Mouse (Mus musculus): ENCODE results near the gene St3gal6. TPM values are rescaled to one million over a fixed set of nuclear protein-coding genes. Genes with fewer than 3 reads are reported as not detected.

Gene St3gal6
- polyA plus RNA-seq (2014; fragmentation: Nextera tagmentation; extraction: Ambion mirVana): 11.4 and 16.0 TPM in 2 replicates

DNA sequence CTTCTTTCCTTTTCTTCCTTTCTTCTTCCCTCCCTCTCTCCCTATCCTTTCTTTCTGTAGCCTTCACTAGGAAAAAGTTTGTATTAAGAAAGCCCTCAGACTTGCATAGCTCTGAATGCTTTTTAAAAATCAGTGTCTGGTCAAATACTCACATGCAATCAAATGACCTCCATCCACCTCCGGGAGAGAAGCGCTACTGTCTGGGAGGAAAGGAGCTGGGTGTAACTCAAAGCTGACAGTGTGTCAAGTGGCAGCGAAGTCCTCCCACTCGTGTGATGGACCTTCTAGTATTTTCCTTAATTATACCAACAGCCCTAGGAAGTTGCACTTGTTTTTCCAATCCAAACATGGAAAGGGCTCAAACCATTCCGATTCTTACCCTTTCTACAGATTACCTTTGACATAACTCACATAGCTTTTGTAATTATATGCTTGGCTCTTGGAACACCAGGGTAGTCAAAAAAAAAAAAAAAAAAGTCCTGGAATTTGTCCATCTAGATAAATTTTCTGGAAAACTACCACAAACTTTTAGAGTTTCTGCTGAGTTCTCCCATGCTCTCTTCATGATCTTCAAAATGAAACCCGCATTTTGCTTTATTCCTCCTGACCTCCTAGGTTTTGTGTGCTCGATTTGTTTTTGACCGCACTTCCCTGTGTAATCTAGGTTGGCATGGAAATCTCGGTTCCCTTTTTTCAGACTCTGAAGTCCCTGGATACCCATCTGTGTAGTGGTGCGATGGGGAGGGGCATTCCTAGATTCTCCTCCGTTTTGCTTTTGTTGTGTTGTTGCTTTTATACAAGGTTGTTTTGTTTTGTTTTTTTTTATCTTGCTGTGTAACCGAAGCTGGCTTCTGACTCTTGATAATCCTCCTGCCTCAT lies at the start of gene St3gal6:
St3gal6 (minus strand) TSS at position 272 of the 879 bp plus-strand sequence.
- Histone ChIP-seq H3K27ac (replicated peaks in 1 of 2; ENCODE audit: control insufficient read depth in 1 of 2, insufficient read depth in 1 of 2, low read depth in 2 of 2, low read length in 2 of 2) (peak within 1 kb of the TSS; percentile 84 to 88), H3K4me1 (ENCODE audit: control insufficient read depth in 2 of 2, insufficient read depth in 2 of 2, low read length in 2 of 2) (peaks cover 2 to 7% of the 10 kb centered on the region in 2 experiments; a peak in 2 of 4 replicates), H3K36me3 (ENCODE audit: control insufficient read depth, insufficient read depth, low read length) (no peaks in the 10 kb centered on the region), H3K27me3 (ENCODE audit: control insufficient read depth, insufficient read depth, low read length) (no peaks in the 10 kb centered on the region), H3K9ac (ENCODE audit: low read length) (peak within 1 kb of the TSS; percentile 96), H3K4me2 (ENCODE audit: low read length) (peak within 1 kb of the TSS; percentile 88), H3K9me3 (ENCODE audit: control insufficient read depth, low read length) (no peaks in the 10 kb centered on the region), H3K4me3 (ENCODE audit: control insufficient read depth in 1 of 2, insufficient read depth in 1 of 2, low read depth in 1 of 2, low read length in 2 of 2) (peak within 1 kb of the TSS; percentile 90 to 92)
- WGBS: 73% methylated on average over 12 of the region's 12 CpGs
- ATAC-seq (ENCODE audit: insufficient number of reproducible peaks, insufficient read depth, low FRiP score, low read depth): no peak

DNA sequence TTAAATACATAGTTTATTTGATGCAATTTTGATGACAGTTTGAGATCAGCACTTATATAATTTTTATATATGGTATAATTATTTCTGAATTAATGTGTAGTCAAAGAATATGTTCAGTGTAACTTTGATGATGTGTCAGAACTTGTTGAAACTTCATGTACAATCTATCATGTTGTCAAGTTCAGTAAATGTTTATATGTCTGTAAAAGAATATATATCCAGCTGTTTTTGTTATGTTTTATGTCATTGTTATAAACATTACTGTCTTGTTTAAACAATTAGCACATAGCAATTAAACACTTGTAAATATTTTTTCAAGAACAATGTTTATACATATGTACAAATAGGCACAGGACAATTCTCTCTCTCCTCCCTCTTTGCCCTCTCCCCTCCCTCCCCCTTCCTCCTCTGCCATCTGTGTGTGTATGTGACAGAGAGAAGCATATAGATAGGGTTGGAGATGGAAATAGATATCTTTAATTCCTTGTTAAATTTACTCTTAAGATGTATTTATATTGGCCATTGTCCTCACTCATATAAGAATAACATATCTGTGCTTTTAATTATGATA lies 46.7 kb upstream of the St3gal6 start:
- Histone ChIP-seq H3K27ac (replicated peaks in 1 of 2; ENCODE audit: control insufficient read depth in 1 of 2, insufficient read depth in 1 of 2, low read depth in 2 of 2, low read length in 2 of 2) (no peak overlapping the region), H3K4me2 (ENCODE audit: low read length) (no peak overlapping the region), H3K9me3 (ENCODE audit: control insufficient read depth, low read length) (no peaks in the 10 kb centered on the region), H3K9ac (ENCODE audit: low read length) (no peak overlapping the region), H3K27me3 (ENCODE audit: control insufficient read depth, insufficient read depth, low read length) (no peaks in the 10 kb centered on the region), H3K36me3 (ENCODE audit: control insufficient read depth, insufficient read depth, low read length) (no peaks in the 10 kb centered on the region), H3K4me1 (ENCODE audit: control insufficient read depth in 2 of 2, insufficient read depth in 2 of 2, low read length in 2 of 2) (no peaks in the 10 kb centered on the region), H3K4me3 (ENCODE audit: control insufficient read depth in 1 of 2, insufficient read depth in 1 of 2, low read depth in 1 of 2, low read length in 2 of 2) (no peak overlapping the region)
- no peak for ATAC-seq (ENCODE audit: insufficient number of reproducible peaks, insufficient read depth, low FRiP score, low read depth)

DNA sequence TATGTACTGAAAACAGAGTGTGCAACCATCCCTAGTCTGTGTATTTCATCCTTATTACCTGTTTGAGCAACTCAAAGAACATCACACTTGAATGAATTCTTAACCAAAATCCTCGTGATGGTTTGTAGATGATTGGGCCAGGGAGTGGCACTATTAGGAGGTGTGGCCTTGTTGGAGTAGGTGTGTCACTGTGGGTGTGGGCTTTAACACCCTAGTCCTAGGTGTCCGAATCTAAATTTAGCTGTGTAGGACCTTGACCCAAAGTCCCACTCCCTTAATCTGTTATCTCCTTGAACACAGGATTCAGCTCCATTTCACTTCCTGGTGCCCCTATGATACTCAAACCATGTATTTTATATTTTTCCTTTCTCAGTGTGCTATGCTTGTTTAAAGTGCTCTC lies 37.2 kb upstream of the St3gal6 start:
- 69% methylated on average over 2 of the region's 2 CpGs for WGBS
- no peaks in the 10 kb centered on the region for H3K27me3 ChIP-seq (ENCODE audit: control insufficient read depth, insufficient read depth, low read length)
- no peak overlapping the region for H3K4me2 ChIP-seq (ENCODE audit: low read length)
- no peak overlapping the region for H3K4me3 ChIP-seq (ENCODE audit: control insufficient read depth in 1 of 2, insufficient read depth in 1 of 2, low read depth in 1 of 2, low read length in 2 of 2)
- H3K9me3 ChIP-seq (ENCODE audit: control insufficient read depth, low read length): no peaks in the 10 kb centered on the region
- H3K36me3 ChIP-seq (ENCODE audit: control insufficient read depth, insufficient read depth, low read length): no peaks in the 10 kb centered on the region
- no peaks in the 10 kb centered on the region for H3K4me1 ChIP-seq (ENCODE audit: control insufficient read depth in 2 of 2, insufficient read depth in 2 of 2, low read length in 2 of 2)
- no peak overlapping the region for H3K27ac ChIP-seq (replicated peaks in 1 of 2; ENCODE audit: control insufficient read depth in 1 of 2, insufficient read depth in 1 of 2, low read depth in 2 of 2, low read length in 2 of 2)
- H3K9ac ChIP-seq (ENCODE audit: low read length): no peak overlapping the region
- no peak for ATAC-seq (ENCODE audit: insufficient number of reproducible peaks, insufficient read depth, low FRiP score, low read depth)

DNA sequence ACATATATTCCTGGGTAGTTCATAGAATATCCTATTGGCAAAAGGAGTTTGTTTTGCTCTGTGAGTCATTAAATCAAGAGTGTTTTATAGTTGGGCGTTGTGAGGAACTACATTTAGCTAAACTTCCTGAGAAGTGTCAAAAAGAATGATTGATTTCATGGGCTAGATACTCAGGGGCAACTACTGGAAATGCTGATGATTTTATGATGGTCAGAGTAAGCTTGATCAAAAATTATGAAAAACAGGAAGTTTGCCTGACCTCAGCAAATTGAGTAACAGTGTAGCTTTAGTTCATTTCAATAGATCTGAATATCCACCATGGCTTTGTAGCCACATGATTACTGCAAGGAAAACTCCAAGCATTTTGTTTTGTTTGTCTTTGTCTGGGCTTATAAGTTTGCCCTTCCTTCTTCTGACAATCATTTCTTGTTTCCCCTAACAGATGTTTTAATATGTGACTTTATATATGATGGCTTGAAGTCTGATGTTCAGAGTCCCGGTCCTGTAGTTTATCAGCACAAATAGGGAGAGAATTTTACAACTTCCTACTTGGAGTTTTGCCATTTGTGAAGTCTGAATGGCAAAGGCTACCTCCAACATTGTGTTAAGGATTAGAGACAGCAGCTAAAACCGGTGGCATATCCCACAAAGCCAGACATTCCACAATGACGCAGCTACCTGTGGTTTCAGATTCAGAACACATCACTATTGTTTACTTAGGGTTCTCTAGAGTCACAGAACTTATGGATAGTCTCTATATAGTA lies 32.2 kb upstream of the St3gal6 start:
- Histone ChIP-seq H3K9me3 (ENCODE audit: control insufficient read depth, low read length) (no peaks in the 10 kb centered on the region), H3K4me1 (ENCODE audit: control insufficient read depth in 2 of 2, insufficient read depth in 2 of 2, low read length in 2 of 2) (no peaks in the 10 kb centered on the region), H3K4me2 (ENCODE audit: low read length) (no peak overlapping the region), H3K36me3 (ENCODE audit: control insufficient read depth, insufficient read depth, low read length) (no peaks in the 10 kb centered on the region), H3K9ac (ENCODE audit: low read length) (no peak overlapping the region), H3K4me3 (ENCODE audit: control insufficient read depth in 1 of 2, insufficient read depth in 1 of 2, low read depth in 1 of 2, low read length in 2 of 2) (no peak overlapping the region), H3K27me3 (ENCODE audit: control insufficient read depth, insufficient read depth, low read length) (no peaks in the 10 kb centered on the region), H3K27ac (replicated peaks in 1 of 2; ENCODE audit: control insufficient read depth in 1 of 2, insufficient read depth in 1 of 2, low read depth in 2 of 2, low read length in 2 of 2) (no peak overlapping the region)
- ATAC-seq (ENCODE audit: insufficient number of reproducible peaks, insufficient read depth, low FRiP score, low read depth): no peak
- WGBS: 63% methylated on average over 4 of the region's 4 CpGs

DNA sequence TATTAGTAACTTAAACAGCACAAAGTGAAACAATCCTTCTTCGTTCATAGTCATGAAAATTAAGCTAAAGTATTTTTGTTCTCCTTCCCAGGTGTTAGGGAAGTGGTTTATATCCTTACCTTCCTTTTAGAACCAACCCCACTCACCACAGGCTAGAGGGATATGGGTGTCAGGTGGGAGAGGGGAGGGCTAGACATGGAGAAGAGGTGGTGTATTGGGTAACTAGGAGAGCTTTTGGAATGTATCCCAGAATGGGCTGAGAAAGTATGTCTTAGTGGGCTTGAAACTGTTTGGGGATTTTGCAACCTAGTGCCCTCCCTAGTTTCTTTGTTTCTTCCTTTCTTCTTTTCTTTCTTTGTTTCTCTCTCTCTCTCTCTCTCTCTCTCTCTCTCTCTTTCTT lies 30.6 kb upstream of the St3gal6 start:
- no peak for ATAC-seq (ENCODE audit: insufficient number of reproducible peaks, insufficient read depth, low FRiP score, low read depth)
- H3K9ac ChIP-seq (ENCODE audit: low read length): no peak overlapping the region
- H3K4me3 ChIP-seq (ENCODE audit: control insufficient read depth in 1 of 2, insufficient read depth in 1 of 2, low read depth in 1 of 2, low read length in 2 of 2): no peak overlapping the region
- H3K9me3 ChIP-seq (ENCODE audit: control insufficient read depth, low read length): no peaks in the 10 kb centered on the region
- H3K36me3 ChIP-seq (ENCODE audit: control insufficient read depth, insufficient read depth, low read length): no peaks in the 10 kb centered on the region
- WGBS: 83% methylated on average over 1 of the region's 1 CpGs
- H3K27ac ChIP-seq (replicated peaks in 1 of 2; ENCODE audit: control insufficient read depth in 1 of 2, insufficient read depth in 1 of 2, low read depth in 2 of 2, low read length in 2 of 2): no peak overlapping the region
- H3K27me3 ChIP-seq (ENCODE audit: control insufficient read depth, insufficient read depth, low read length): no peaks in the 10 kb centered on the region
- no peaks in the 10 kb centered on the region for H3K4me1 ChIP-seq (ENCODE audit: control insufficient read depth in 2 of 2, insufficient read depth in 2 of 2, low read length in 2 of 2)
- no peak overlapping the region for H3K4me2 ChIP-seq (ENCODE audit: low read length)

DNA sequence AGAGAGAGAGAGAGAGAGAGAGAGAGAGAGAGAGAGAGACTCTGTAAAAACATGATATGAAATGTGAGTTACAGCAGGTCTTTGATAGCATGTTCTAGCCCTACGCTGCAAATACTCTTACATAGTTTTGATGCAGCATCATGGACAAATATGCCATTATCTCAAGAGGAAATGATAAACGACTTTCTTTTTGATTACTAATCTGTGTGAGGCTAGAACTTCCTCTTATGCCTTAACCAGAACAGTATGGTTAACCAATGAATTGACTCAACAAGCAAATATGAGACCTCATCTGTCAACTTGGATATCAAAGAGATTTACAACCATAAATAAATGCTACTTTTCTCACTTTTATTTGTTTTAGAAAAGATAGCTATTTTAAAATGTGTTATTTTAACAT lies 24.0 kb upstream of the St3gal6 start:
- no peaks in the 10 kb centered on the region for H3K27me3 ChIP-seq (ENCODE audit: control insufficient read depth, insufficient read depth, low read length)
- no peak for ATAC-seq (ENCODE audit: insufficient number of reproducible peaks, insufficient read depth, low FRiP score, low read depth)
- no peak overlapping the region for H3K9ac ChIP-seq (ENCODE audit: low read length)
- H3K27ac ChIP-seq (replicated peaks in 1 of 2; ENCODE audit: control insufficient read depth in 1 of 2, insufficient read depth in 1 of 2, low read depth in 2 of 2, low read length in 2 of 2): no peak overlapping the region
- peaks cover 0 to 5% of the 10 kb centered on the region in 2 experiments; a peak in 2 of 4 replicates for H3K4me1 ChIP-seq (ENCODE audit: control insufficient read depth in 2 of 2, insufficient read depth in 2 of 2, low read length in 2 of 2)
- no peak overlapping the region for H3K4me2 ChIP-seq (ENCODE audit: low read length)
- no peaks in the 10 kb centered on the region for H3K9me3 ChIP-seq (ENCODE audit: control insufficient read depth, low read length)
- 20% methylated on average over 2 of the region's 2 CpGs for WGBS
- no peak overlapping the region for H3K4me3 ChIP-seq (ENCODE audit: control insufficient read depth in 1 of 2, insufficient read depth in 1 of 2, low read depth in 1 of 2, low read length in 2 of 2)
- no peaks in the 10 kb centered on the region for H3K36me3 ChIP-seq (ENCODE audit: control insufficient read depth, insufficient read depth, low read length)

DNA sequence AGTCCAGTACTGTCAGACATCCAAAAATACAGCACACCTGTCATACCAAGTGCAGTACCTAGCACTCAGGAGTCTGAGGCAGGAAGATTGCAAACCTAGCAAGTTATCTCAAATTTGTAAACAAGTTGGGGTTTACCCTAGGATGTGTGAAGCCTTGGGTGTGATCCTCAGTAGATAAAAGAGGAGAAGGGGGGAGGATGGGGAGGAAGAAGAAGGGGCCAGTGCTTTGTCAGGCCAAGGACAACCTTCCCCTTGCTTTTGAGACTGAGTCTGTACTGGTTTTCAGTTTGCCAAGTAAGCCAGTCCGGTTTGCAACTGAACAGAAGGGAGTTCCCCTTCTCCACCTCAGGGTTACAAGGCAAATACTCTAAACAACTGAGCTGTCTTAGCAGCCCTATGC lies 22.1 kb upstream of the St3gal6 start:
- Histone ChIP-seq H3K9ac (ENCODE audit: low read length) (no peak overlapping the region), H3K27me3 (ENCODE audit: control insufficient read depth, insufficient read depth, low read length) (no peaks in the 10 kb centered on the region), H3K27ac (replicated peaks in 1 of 2; ENCODE audit: control insufficient read depth in 1 of 2, insufficient read depth in 1 of 2, low read depth in 2 of 2, low read length in 2 of 2) (no peak overlapping the region), H3K4me1 (ENCODE audit: control insufficient read depth in 2 of 2, insufficient read depth in 2 of 2, low read length in 2 of 2) (peaks cover 2 to 10% of the 10 kb centered on the region in 2 experiments; a peak in 2 of 4 replicates), H3K9me3 (ENCODE audit: control insufficient read depth, low read length) (no peaks in the 10 kb centered on the region), H3K36me3 (ENCODE audit: control insufficient read depth, insufficient read depth, low read length) (no peaks in the 10 kb centered on the region), H3K4me3 (ENCODE audit: control insufficient read depth in 1 of 2, insufficient read depth in 1 of 2, low read depth in 1 of 2, low read length in 2 of 2) (no peak overlapping the region), H3K4me2 (ENCODE audit: low read length) (no peak overlapping the region)
- 47% methylated on average over 1 of the region's 1 CpGs for WGBS
- no peak for ATAC-seq (ENCODE audit: insufficient number of reproducible peaks, insufficient read depth, low FRiP score, low read depth)
